ENCODE assay signal across 12 mouse cellular contexts in genomic region chr5:111218111-111218891, GRCm38 (mm10).
DNase-seq lines count a peak whose midpoint lies in the region; ATAC-seq lines count a peak whose summit lies in the region.
"Had no signal": no experiment of that assay in that cellular context is flagged by ENCODE, and none has a peak within 500 bp of the region (broad histone marks: within the 10 kb centered on the region; RNA-seq: fewer than 3 reads in every experiment).

No protein-coding gene starts in this region.

- 57% methylated on average over 6 of the region's 6 CpGs for WGBS in heart, embryonic 10.5 days
- WGBS in forebrain, embryonic 12.5 days = 76% methylated on average over 6 of the region's 6 CpGs
- WGBS in hindbrain, embryonic 14.5 days = 50% methylated on average over 6 of the region's 6 CpGs
- 64% methylated on average over 6 of the region's 6 CpGs for WGBS in midbrain, embryonic 12.5 days
- 71% methylated on average over 6 of the region's 6 CpGs for WGBS in kidney, embryonic 14.5 days

- peaks cover 4% of the 10 kb centered on the region for H3K36me3 ChIP-seq in heart, embryonic 10.5 days
- H3K36me3 ChIP-seq in forebrain, embryonic 12.5 days (replicated peaks) = peaks cover 4% of the 10 kb centered on the region
- peaks cover 2% of the 10 kb centered on the region for H3K36me3 ChIP-seq in hindbrain, embryonic 14.5 days (replicated peaks; ENCODE audit: control insufficient read depth, insufficient read depth)
- H3K36me3 ChIP-seq in midbrain, embryonic 12.5 days = peaks cover 4% of the 10 kb centered on the region
- peaks cover 3% of the 10 kb centered on the region; the same call in 1 of the 2 replicates for H3K36me3 ChIP-seq in kidney, embryonic 14.5 days (ENCODE audit: control insufficient read depth, insufficient read depth, low read length)

- H3K4me1 ChIP-seq in heart, embryonic 10.5 days = peaks cover 52% of the 10 kb centered on the region
- H3K4me1 ChIP-seq in forebrain, embryonic 12.5 days = peaks cover 86% of the 10 kb centered on the region
- H3K4me1 ChIP-seq in hindbrain, embryonic 14.5 days (replicated peaks; ENCODE audit: control insufficient read depth, insufficient read depth, low read length) = peaks cover 77% of the 10 kb centered on the region
- peaks cover 89% of the 10 kb centered on the region for H3K4me1 ChIP-seq in midbrain, embryonic 12.5 days
- H3K4me1 ChIP-seq in kidney, embryonic 14.5 days (ENCODE audit: control insufficient read depth, insufficient read depth, low read length) = peaks cover 43% of the 10 kb centered on the region

- no peaks in the 10 kb centered on the region for H3K9me3 ChIP-seq in heart, embryonic 10.5 days
- H3K9me3 ChIP-seq in forebrain, embryonic 12.5 days = no peaks in the 10 kb centered on the region
- H3K9me3 ChIP-seq in hindbrain, embryonic 14.5 days (ENCODE audit: control insufficient read depth, low read length) = no peaks in the 10 kb centered on the region
- H3K9me3 ChIP-seq in midbrain, embryonic 12.5 days = no peaks in the 10 kb centered on the region
- no peaks in the 10 kb centered on the region for H3K9me3 ChIP-seq in kidney, embryonic 14.5 days (ENCODE audit: control insufficient read depth, low read length)

- no peak overlapping the region for H3K9ac ChIP-seq in forebrain, embryonic 12.5 days
- H3K9ac ChIP-seq in hindbrain, embryonic 14.5 days = no peak overlapping the region
- no peak overlapping the region for H3K9ac ChIP-seq in midbrain, embryonic 12.5 days (replicated peaks)
- H3K9ac ChIP-seq in kidney, embryonic 14.5 days (ENCODE audit: low read depth, low read length) = no peak overlapping the region
- H3K9ac ChIP-seq: liver, embryonic 14.5 days had no signal

- no peak overlapping the region for H3K4me2 ChIP-seq in forebrain, embryonic 12.5 days
- no peak overlapping the region for H3K4me2 ChIP-seq in hindbrain, embryonic 14.5 days (replicated peaks)
- no peak overlapping the region for H3K4me2 ChIP-seq in midbrain, embryonic 12.5 days (replicated peaks)
- no peak overlapping the region for H3K4me2 ChIP-seq in kidney, embryonic 14.5 days (replicated peaks; ENCODE audit: low read depth, low read length)

- no peak overlapping the region for H3K4me3 ChIP-seq in heart, embryonic 10.5 days
- H3K4me3 ChIP-seq in forebrain, embryonic 12.5 days (replicated peaks) = no peak overlapping the region
- no peak overlapping the region for H3K4me3 ChIP-seq in hindbrain, embryonic 14.5 days (replicated peaks; ENCODE audit: low read length)
- no peak overlapping the region for H3K4me3 ChIP-seq in midbrain, embryonic 12.5 days
- H3K4me3 ChIP-seq in kidney, embryonic 14.5 days (ENCODE audit: low read length) = no peak overlapping the region

- H3K27me3 ChIP-seq in heart, embryonic 10.5 days (ENCODE audit: insufficient read depth, poor library complexity, severe bottlenecking) = 0 out of 2 replicates have a peak, but pooled peaks cover 16% of the 10 kb centered on the region
- H3K27me3 ChIP-seq in forebrain, embryonic 12.5 days = peaks cover 12% of the 10 kb centered on the region
- H3K27me3 ChIP-seq in hindbrain, embryonic 14.5 days (ENCODE audit: control insufficient read depth, insufficient read depth, low read length) = no peaks in the 10 kb centered on the region
- peaks cover 45% of the 10 kb centered on the region for H3K27me3 ChIP-seq in midbrain, embryonic 12.5 days
- no peaks in the 10 kb centered on the region for H3K27me3 ChIP-seq in kidney, embryonic 14.5 days (ENCODE audit: control insufficient read depth, insufficient read depth, low read length)

- no peak for ATAC-seq in forebrain, embryonic 12.5 days (ENCODE audit: low FRiP score)
- no peak for ATAC-seq in hindbrain, embryonic 14.5 days (ENCODE audit: low FRiP score)
- no peak for ATAC-seq in midbrain, embryonic 12.5 days (ENCODE audit: low FRiP score, low read depth)
- no peak for ATAC-seq in kidney, embryonic 14.5 days (ENCODE audit: low FRiP score, low TSS enrichment)

- DNase-seq in heart, embryonic 10.5 days (ENCODE audit: low spot score) = no peak
- no peak for DNase-seq in heart, adult 9 months (ENCODE audit: low spot score in 2 of 2)
- no peak for DNase-seq in hindbrain, embryonic 14.5 days (ENCODE audit: low spot score)
- DNase-seq in retina, postnatal 1 day = no peak
- no peak for DNase-seq in right cerebral cortex, postnatal 14 days
- DNase-seq: cerebellum, adult 9-10 months; heart, adult 18-20 months; kidney, adult 18-20 months had no signal

- H3K27ac ChIP-seq in heart, embryonic 10.5 days = 0 out of 2 replicates have a peak overlapping the region, but pooled peaks have one; percentile 7
- H3K27ac ChIP-seq in forebrain, embryonic 12.5 days = peak overlapping the region; percentile 96
- peak overlapping the region; percentile 40 for H3K27ac ChIP-seq in hindbrain, embryonic 14.5 days
- peak overlapping the region; percentile 90 for H3K27ac ChIP-seq in midbrain, embryonic 12.5 days (replicated peaks)
- H3K27ac ChIP-seq in kidney, embryonic 14.5 days (ENCODE audit: low read depth, low read length) = no peak overlapping the region; the same call in 1 of the 2 replicates
- H3K27ac ChIP-seq: liver, embryonic 14.5 days had no signal
